9 mouse cellular contexts compared by ENCODE assay signal in the genomic region with DNA sequence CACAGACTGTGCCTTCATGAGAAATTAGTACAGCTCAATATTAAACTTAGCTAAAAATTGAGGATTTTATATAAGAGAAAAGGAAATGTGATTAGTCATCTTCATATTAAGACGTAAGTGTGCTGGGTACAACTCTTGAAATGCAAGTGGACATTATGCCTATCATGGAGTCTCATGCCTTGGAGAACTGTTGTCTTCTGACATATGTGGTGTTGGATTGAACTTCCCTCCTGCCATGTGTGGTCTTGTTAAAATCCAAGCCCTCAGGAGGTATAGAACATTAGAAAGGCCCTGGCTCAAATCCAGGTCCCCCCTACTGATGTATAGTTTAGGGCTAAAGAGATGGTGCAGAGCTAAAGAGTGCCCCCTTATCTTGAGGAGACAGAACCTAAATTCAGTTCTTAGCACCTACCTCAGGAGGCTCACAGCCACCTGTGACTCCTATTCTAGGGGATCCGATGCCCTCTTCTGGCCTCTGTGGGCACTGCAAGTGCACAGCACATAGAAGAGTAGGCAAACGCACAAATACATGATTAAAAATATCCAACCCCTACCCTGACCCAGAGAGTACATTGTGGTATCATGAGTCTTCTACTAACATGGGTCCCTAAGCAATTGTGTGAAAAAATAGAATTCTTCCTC. TPM values are rescaled to one million over a fixed set of nuclear protein-coding genes. Genes with fewer than 3 reads are reported as not detected.
DNase-seq lines count a peak whose midpoint lies in the region; ATAC-seq and TF ChIP-seq lines count a peak whose summit lies in the region.
"Had no signal": no experiment of that assay in that cellular context is flagged by ENCODE, and none has a peak within 500 bp of the region (broad histone marks: within the 10 kb centered on the region; RNA-seq: fewer than 3 reads in every experiment).

No protein-coding gene starts in this region.

- peak; percentile 35 for DNase-seq in kidney, adult 2 months
- DNase-seq in CH12.LX (ENCODE audit: extremely low read depth) (peak; percentile 46), liver (peak; percentile 87)
- DNase-seq in adrenal gland, postnatal 25 days = peak; percentile 43
- DNase-seq in spleen, postnatal 10 days (ENCODE audit: low spot score in 2 of 2) = peak; percentile 74 to 86
- no peak for DNase-seq in urinary bladder, postnatal 4 days (ENCODE audit: low spot score in 2 of 2)
- DNase-seq in cerebellum, adult 11-12 months = no peak

- H3K27ac ChIP-seq in kidney, adult 2 months (ENCODE audit: insufficient read depth, low read depth, low read length) = no peak overlapping the region
- no peak overlapping the region for H3K27ac ChIP-seq in kidney, embryonic 16.5 days (ENCODE audit: low read length)
- H3K27ac ChIP-seq in CH12.LX (ENCODE audit: insufficient read depth, low read depth) = no peak overlapping the region
- H3K27ac ChIP-seq: macrophage had no signal

- no peak overlapping the region for H3K9ac ChIP-seq in kidney, embryonic 16.5 days (replicated peaks; ENCODE audit: low read length)
- no peak overlapping the region for H3K9ac ChIP-seq in CH12.LX (ENCODE audit: insufficient read depth, low read depth)

- peaks cover 3% of the 10 kb centered on the region; the same call in 1 of the 2 replicates for H3K4me1 ChIP-seq in kidney, adult 2 months (ENCODE audit: control insufficient read depth, insufficient read depth, low read length)
- 0 out of 2 replicates have a peak, but pooled peaks cover 3% of the 10 kb centered on the region for H3K4me1 ChIP-seq in kidney, embryonic 16.5 days (ENCODE audit: insufficient read depth, low read length)
- H3K4me1 ChIP-seq in CH12.LX (ENCODE audit: control insufficient read depth in 1 of 2, insufficient read depth in 2 of 2) = peaks cover 13 to 23% of the 10 kb centered on the region in 2 experiments

- no peak for ATAC-seq in kidney, embryonic 16.5 days (ENCODE audit: low FRiP score, low TSS enrichment)

- dilution Hi-C loops in CH12.LX (cut with MboI; ENCODE audit: extremely low pct_ligation_motif_present, extremely low pct_unique_long_range_greater_than_20kb, low sequenced_read_pairs) = no loop called here

- TF ChIP-seq EP300 in CH12.LX (IDR thresholded peaks at IDR 0.05; ENCODE audit: low read length) = no peak

- TF ChIP-seq CTCF in kidney, adult 2 months (conservative IDR thresholded peaks at IDR 0.05; ENCODE audit: insufficient read depth, insufficient read length, low read depth, low read length) = peak; percentile 74
- peak; percentile 73 to 77 for TF ChIP-seq CTCF in CH12.LX (conservative IDR thresholded peaks at IDR 0.05 in 1 of 2, IDR thresholded peaks at IDR 0.05 in 1 of 2; ENCODE audit: low read depth in 2 of 2, low read length in 2 of 2)

- H3K27me3 ChIP-seq in kidney, adult 2 months (replicated peaks; ENCODE audit: control insufficient read depth, insufficient read depth, low read length) = no peaks in the 10 kb centered on the region
- no peaks in the 10 kb centered on the region for H3K27me3 ChIP-seq in kidney, embryonic 16.5 days (ENCODE audit: insufficient read depth, low read length)
- H3K27me3 ChIP-seq in CH12.LX (replicated peaks) = no peaks in the 10 kb centered on the region

- WGBS in kidney, adult 2 months = 70% methylated on average over 3 of the region's 3 CpGs
- 66% methylated on average over 3 of the region's 3 CpGs for WGBS in kidney, embryonic 16.5 days

- in situ Hi-C loops in CH12.LX (cut with MboI; ENCODE audit: low pct_ligation_motif_present, low pct_unique_long_range_greater_than_20kb, low sequenced_read_pairs) = loop anchor here (10.0 to 25.0 kb wide), 2 partner anchors 147 to 675 kb away; no protein-coding TSS in a partner anchor

- TF ChIP-seq RAD21 in CH12.LX (IDR thresholded peaks at IDR 0.05; ENCODE audit: low read depth, low read length) = peak; percentile 77

- H3K4me2 ChIP-seq in kidney, embryonic 16.5 days (replicated peaks; ENCODE audit: low read depth, low read length) = no peak overlapping the region
- no peak overlapping the region for H3K4me2 ChIP-seq in CH12.LX (ENCODE audit: insufficient read depth, low read depth, poor library complexity, severe bottlenecking)

- peaks cover 2% of the 10 kb centered on the region; the same call in 1 of the 2 replicates for H3K9me3 ChIP-seq in kidney, embryonic 16.5 days (ENCODE audit: low read length)
- peaks cover 8% of the 10 kb centered on the region for H3K9me3 ChIP-seq in CH12.LX (replicated peaks; ENCODE audit: low read length)

- no peak overlapping the region for H3K4me3 ChIP-seq in kidney, adult 2 months (ENCODE audit: insufficient read depth, low read depth, low read length)
- no peak overlapping the region for H3K4me3 ChIP-seq in kidney, embryonic 16.5 days (ENCODE audit: low read length)
- no peak overlapping the region for H3K4me3 ChIP-seq in CH12.LX (replicated peaks in 1 of 3; ENCODE audit: low read depth in 2 of 3, low read length in 2 of 3, poor library complexity in 1 of 3)

- TF ChIP-seq POLR2A in kidney, adult 2 months (IDR thresholded peaks at IDR 0.05; ENCODE audit: low read depth, low read length) = no peak
- no peak for TF ChIP-seq POLR2A in CH12.LX (IDR thresholded peaks at IDR 0.05; ENCODE audit: low read depth, low read length)

- no peaks in the 10 kb centered on the region for H3K36me3 ChIP-seq in kidney, adult 2 months (ENCODE audit: control insufficient read depth, insufficient read depth, low read length)
- H3K36me3 ChIP-seq in kidney, embryonic 16.5 days (ENCODE audit: insufficient read depth, low read length) = no peaks in the 10 kb centered on the region
- H3K36me3 ChIP-seq in CH12.LX (replicated peaks in 1 of 2; ENCODE audit: control insufficient read depth in 1 of 2, insufficient read depth in 1 of 2, low read length in 1 of 2) = peaks cover 5 to 38% of the 10 kb centered on the region in 2 experiments

- no peaks in the 10 kb centered on the region for H3K79me2 ChIP-seq in CH12.LX (replicated peaks; ENCODE audit: control insufficient read depth, extremely low read depth, insufficient read depth, poor library complexity, severe bottlenecking)

TF ChIP-seq in CH12.LX, 34 proteins besides CTCF, POLR2A, EP300 and RAD21:
- TF ChIP-seq ZC3H11A (IDR thresholded peaks at IDR 0.05; ENCODE audit: low read depth, low read length) = peak; percentile 53; the same call in 1 of the 2 replicates
- TF ChIP-seq E2F4 (IDR thresholded peaks at IDR 0.05; ENCODE audit: insufficient replicate concordance, low read depth, low read length) = no peak
- no peak for TF ChIP-seq PAX5 (IDR thresholded peaks at IDR 0.05; ENCODE audit: low read length)
- TF ChIP-seq ZKSCAN1 (IDR thresholded peaks at IDR 0.05; ENCODE audit: borderline replicate concordance, low read depth, low read length) = no peak
- TF ChIP-seq MAX (IDR thresholded peaks at IDR 0.05; ENCODE audit: low read length) = no peak
- no peak for TF ChIP-seq MAZ (IDR thresholded peaks at IDR 0.05; ENCODE audit: low read depth, low read length)
- TF ChIP-seq RCOR1 (conservative IDR thresholded peaks at IDR 0.05; ENCODE audit: low read depth, low read length) = no peak
- no peak for TF ChIP-seq ZMIZ1 (IDR thresholded peaks at IDR 0.05; ENCODE audit: low read depth, low read length)
- peak; percentile 85 for TF ChIP-seq SMC3 (IDR thresholded peaks at IDR 0.05; ENCODE audit: low read depth, low read length)
- no peak for TF ChIP-seq BHLHE40 (IDR thresholded peaks at IDR 0.05; ENCODE audit: low read depth, low read length)
- TF ChIP-seq TCF12 (IDR thresholded peaks at IDR 0.05; ENCODE audit: low read depth, low read length) = 0 out of 2 replicates have a peak, but pooled peaks have one; percentile 21
- no peak for TF ChIP-seq GABPA (IDR thresholded peaks at IDR 0.05; ENCODE audit: insufficient replicate concordance, low read depth, low read length)
- no peak for TF ChIP-seq JUN (IDR thresholded peaks at IDR 0.05; ENCODE audit: insufficient read depth, low read depth, low read length)
- no peak for TF ChIP-seq KAT2A (IDR thresholded peaks at IDR 0.05; ENCODE audit: insufficient replicate concordance, low read length)
- no peak for TF ChIP-seq CHD2 (IDR thresholded peaks at IDR 0.05; ENCODE audit: low read length)
- no peak for TF ChIP-seq USF2 (conservative IDR thresholded peaks at IDR 0.05; ENCODE audit: low read depth, low read length)
- TF ChIP-seq SIN3A (IDR thresholded peaks at IDR 0.05; ENCODE audit: low read length) = no peak
- TF ChIP-seq NELFE (IDR thresholded peaks at IDR 0.05; ENCODE audit: low read depth, low read length) = no peak
- TF ChIP-seq JUND (conservative IDR thresholded peaks at IDR 0.05; ENCODE audit: low read depth, low read length) = no peak
- no peak for TF ChIP-seq MYC (IDR thresholded peaks at IDR 0.05; ENCODE audit: low read depth, low read length)
- no peak for TF ChIP-seq POLR2AphosphoS2 (IDR thresholded peaks at IDR 0.05; ENCODE audit: low read depth, low read length)
- TF ChIP-seq UBTF (IDR thresholded peaks at IDR 0.05; ENCODE audit: low read depth, low read length) = no peak
- TF ChIP-seq NRF1 (IDR thresholded peaks at IDR 0.05; ENCODE audit: low read depth, low read length) = no peak

RNA-seq across cellular contexts. Expression of gene 4930523C07Rik, which starts 17.7 kb away (rescaled TPM):
- 8.4 and 9.5 TPM in 2 replicates for polyA plus RNA-seq in kidney, adult 2 months (2012; rRNA removed)
- 22.5 and 23.2 TPM in 2 replicates for polyA plus RNA-seq in kidney, embryonic 16.5 days (2015; fragmentation: Nextera tagmentation; extraction: Ambion mirVana)
- total RNA-seq in CH12.LX (2012; rRNA removed) = 13.1 and 16.6 TPM in 2 replicates
- total RNA-seq in CH12.LX (2014; rRNA removed) = 15.3 and 18.0 TPM in 2 replicates
- polyA plus RNA-seq in CH12.LX (2012; ENCODE audit: insufficient read length, low read depth) = 24.4 and 28.2 TPM in 2 replicates
- total RNA-seq in adrenal gland, postnatal 25 days (2021) = 6.7 and 8.7 TPM in 2 replicates

Comparison
In these comparisons a context has a peak if more than half of its experiments do, and no peak if none do; other contexts are left out.
1. DNase-seq: peak in kidney, adult 2 months (single experiment), CH12.LX (single experiment), adrenal gland, postnatal 25 days (single experiment), liver (single experiment) and spleen, postnatal 10 days (2 of 2); none in urinary bladder, postnatal 4 days (0 of 2) and cerebellum, adult 11-12 months (single experiment).